Mouse (Mus musculus) midbrain, postnatal 0 days (tissue): ENCODE measurements around the gene Snx8. TPM values are rescaled to one million over a fixed set of nuclear protein-coding genes. Genes with fewer than 3 reads are reported as not detected.
A peak's percentile ranks its signal among the peaks of the same experiment; 100 is the strongest.

Experiments
- ATAC-seq: fragments of 200-750 bp; cut with Nextera tagmentation; 2 replicates; pipeline ENCODE4 v1.8.0; 2017; ENCODE audit warnings: moderate number of reproducible peaks, mild to moderate bottlenecking, moderate TSS enrichment, moderate library complexity; ENCODE audit not compliant: low FRiP score
- DNase-seq: peaks from one replicate; pipeline ENCODE4 v3.0.0-alpha.2; 2015; ENCODE audit warnings: low spot score
- H3K27ac ChIP-seq: fragments of 300-500 bp; sonication (generic); 2 replicates; pipeline ENCODE4 v1.5.1; 2014; ENCODE audit warnings: low read depth, mild to moderate bottlenecking, low read length, mixed read lengths
- H3K27me3 ChIP-seq: fragments of 300-500 bp; sonication (generic); 2 replicates; pipeline ENCODE4 v1.6.1; 2014; ENCODE audit warnings: low read length, control low read depth, mixed read lengths; ENCODE audit not compliant: insufficient read depth
- H3K36me3 ChIP-seq: fragments of 300-500 bp; sonication (generic); 2 replicates; pipeline ENCODE4 v1.6.1; 2014; ENCODE audit warnings: low read length, control low read depth, mixed read lengths; ENCODE audit not compliant: insufficient read depth
- H3K4me1 ChIP-seq: fragments of 300-500 bp; sonication (generic); 2 replicates; pipeline ENCODE4 v1.6.1; 2014; ENCODE audit warnings: mild to moderate bottlenecking, control low read depth, antibody characterized with exemption, low read length, mixed read lengths; ENCODE audit not compliant: insufficient read depth
- H3K4me2 ChIP-seq: fragments of 300-500 bp; sonication (generic); 2 replicates; pipeline ENCODE4 v1.6.1; 2014; ENCODE audit warnings: low read depth, mild to moderate bottlenecking, low read length, mixed read lengths; ENCODE audit not compliant: poor library complexity, severe bottlenecking
- H3K4me3 ChIP-seq: fragments of 300-500 bp; sonication (generic); 2 replicates; pipeline ENCODE4 v1.5.1; 2014; ENCODE audit warnings: low read depth, mild to moderate bottlenecking, low read length, moderate library complexity
- H3K9ac ChIP-seq: fragments of 300-500 bp; sonication (generic); replicated peaks from 2 replicates; pipeline ENCODE4 v1.6.1; 2014; ENCODE audit warnings: mild to moderate bottlenecking, low read length, moderate library complexity, mixed read lengths; ENCODE audit not compliant: poor library complexity, severe bottlenecking
- H3K9me3 ChIP-seq: fragments of 300-500 bp; sonication (generic); 2 replicates; pipeline ENCODE4 v1.6.1; 2016; ENCODE audit warnings: low read length, control low read depth
- CTCF ChIP-seq: IDR thresholded peaks from 2 replicates; pipeline ENCODE4 v1.5.1; 2016; ENCODE audit warnings: antibody characterized with exemption, mild to moderate bottlenecking
- WGBS: fragments of 180-500 bp; shearing (Covaris S2); extraction: QIAGEN DNeasy Blood & Tissue Kit; methylation state at CpG from one replicate; pipeline ENCODE4 v1.1.7; 2014; 5-methylcytosine and 5-hydroxymethylcytosine counted together
- polyA plus RNA-seq: library from polyadenylated mRNA; unstranded; fragments of >200 nt; fragmentation: Nextera tagmentation; extraction: Ambion mirVana; gene quantifications from 2 replicates; pipeline ENCODE4 v1.2.1, GENCODE M21; 2015
- total RNA-seq: library from RNA; depleted of rRNA; stranded (reverse); fragments of >200 nt; gene quantifications from 2 replicates; pipeline ENCODE4 v1.2.3, GENCODE M21; 2014

The Snx8 gene
- total and polyA plus RNA-seq, 2 experiments from 2014 or later, result 46.9 to 86.8 TPM

GRCm38 (mm10) chr5:140418489-140419441 lies 29.7 kb upstream of the Snx8 start, which contains the start of gene Eif3b:
Eif3b (plus strand) TSS chr5:140419328.
- H3K9me3 ChIP-seq, result no peaks in the 10 kb centered on the region
- WGBS, result under 1% methylated on average over 65 of the region's 65 CpGs

GRCm38 (mm10) chr5:140418106-140418488 lies 29.0 kb upstream of the Snx8 start:
- TF ChIP-seq CTCF, result no peak

More at GRCm38 (mm10) chr5:140418489-140419441, 29.7 kb upstream of the Snx8 start, which contains the start of gene Eif3b:
- peak within 1 kb of the TSS; percentile 74 for H3K4me2 ChIP-seq
- H3K27me3 ChIP-seq, result no peaks in the 10 kb centered on the region
- peaks cover 12% of the 10 kb centered on the region; the same call in 1 of the 2 replicates for H3K4me1 ChIP-seq
- peak within 1 kb of the TSS; percentile 96 for H3K27ac ChIP-seq
- peak within 1 kb of the TSS; percentile 99 for H3K9ac ChIP-seq
- peak; percentile 52 for TF ChIP-seq CTCF
- H3K4me3 ChIP-seq, result peak within 1 kb of the TSS; percentile 99
- H3K36me3 ChIP-seq, result no peaks in the 10 kb centered on the region
- ATAC-seq (peak; percentile 91), DNase-seq (peak; percentile 95)

GRCm38 (mm10) chr5:140414647-140415046 lies 25.6 kb upstream of the Snx8 start:
- no peak for ATAC-seq
- no peak for TF ChIP-seq CTCF
- Histone ChIP-seq H3K27ac (no peak overlapping the region), H3K9me3 (no peaks in the 10 kb centered on the region), H3K4me1 (no peaks in the 10 kb centered on the region), H3K9ac (no peak overlapping the region), H3K27me3 (no peaks in the 10 kb centered on the region), H3K4me3 (no peak overlapping the region), H3K36me3 (no peaks in the 10 kb centered on the region), H3K4me2 (no peak overlapping the region)
- DNase-seq, result no peak
- 69% methylated on average over 4 of the region's 4 CpGs for WGBS

More at GRCm38 (mm10) chr5:140418106-140418488, 29.0 kb upstream of the Snx8 start:
- DNase-seq, result peak; percentile 6
- Histone ChIP-seq H3K9ac (peak overlapping the region; percentile 99), H3K27me3 (no peaks in the 10 kb centered on the region), H3K9me3 (no peaks in the 10 kb centered on the region), H3K27ac (peak overlapping the region; percentile 96), H3K4me3 (peak overlapping the region; percentile 99), H3K4me1 (peaks cover 12% of the 10 kb centered on the region; the same call in 1 of the 2 replicates), H3K4me2 (peak overlapping the region; percentile 74), H3K36me3 (no peaks in the 10 kb centered on the region)
- ATAC-seq, result no peak
- under 1% methylated on average over 12 of the region's 12 CpGs for whole genome bisulfite sequencing

- H3K36me3 ChIP-seq, result no peaks in the 10 kb centered on the region
- no peak overlapping the region for H3K4me2 ChIP-seq
- H3K27ac ChIP-seq, result no peak overlapping the region
- no peaks in the 10 kb centered on the region for H3K4me1 ChIP-seq
- H3K4me3 ChIP-seq, result no peak overlapping the region
- H3K27me3 ChIP-seq, result no peaks in the 10 kb centered on the region
- no peak overlapping the region for H3K9ac ChIP-seq
- WGBS, result 36% methylated on average over 8 of the region's 8 CpGs
- no peaks in the 10 kb centered on the region for H3K9me3 ChIP-seq
- DNase-seq (peak; percentile 32), ATAC-seq (no peak)
- TF ChIP-seq CTCF, result peak; percentile 63
Observed at GRCm38 (mm10) chr5:140411339-140411738, 22.3 kb upstream of the Snx8 start.

GRCm38 (mm10) chr5:140408801-140409200 lies 19.7 kb upstream of the Snx8 start:
- ATAC-seq, result no peak
- TF ChIP-seq CTCF, result 0 out of 2 replicates have a peak, but pooled peaks have one; percentile 21
- H3K9ac ChIP-seq, result no peak overlapping the region

GRCm38 (mm10) chr5:140406666-140407065 lies 17.6 kb upstream of the Snx8 start:
- no peaks in the 10 kb centered on the region for H3K4me1 ChIP-seq
- no peaks in the 10 kb centered on the region for H3K27me3 ChIP-seq
- H3K4me3 ChIP-seq, result no peak overlapping the region
- no peak overlapping the region for H3K9ac ChIP-seq
- WGBS, result 78% methylated on average over 6 of the region's 6 CpGs
- no peak overlapping the region for H3K4me2 ChIP-seq
- no peak for DNase-seq
- no peak overlapping the region for H3K27ac ChIP-seq
- ATAC-seq, result no peak
- no peak for TF ChIP-seq CTCF
- no peaks in the 10 kb centered on the region for H3K36me3 ChIP-seq
- no peaks in the 10 kb centered on the region for H3K9me3 ChIP-seq

More at GRCm38 (mm10) chr5:140408801-140409200, 19.7 kb upstream of the Snx8 start:
- Histone ChIP-seq H3K9me3 (no peaks in the 10 kb centered on the region), H3K4me2 (no peak overlapping the region), H3K27me3 (no peaks in the 10 kb centered on the region), H3K27ac (no peak overlapping the region), H3K4me3 (no peak overlapping the region), H3K4me1 (no peaks in the 10 kb centered on the region), H3K36me3 (no peaks in the 10 kb centered on the region)
- DNase-seq, result no peak
